Mouse (Mus musculus) neural tube, embryonic 14.5 days (tissue): Measurements from ENCODE around the gene Lrig1. TPM values are rescaled to one million over a fixed set of nuclear protein-coding genes. Genes with fewer than 3 reads are reported as not detected.

Source experiments
- ATAC-seq: fragments of 200-750 bp; cut with Nextera tagmentation; 2 replicates; pipeline ENCODE4 v1.8.0; 2017; ENCODE audit warnings: low read depth, mild to moderate bottlenecking, moderate TSS enrichment, moderate library complexity
- H3K27ac ChIP-seq: fragments of 300-500 bp; sonication (generic); 2 replicates; pipeline ENCODE4 v1.5.1; 2014; ENCODE audit warnings: low read depth, mild to moderate bottlenecking, control low read depth, low read length, moderate library complexity, mixed read lengths
- H3K27me3 ChIP-seq: fragments of 300-500 bp; sonication (generic); 2 replicates; pipeline ENCODE4 v1.6.1; 2014; ENCODE audit warnings: low read length; ENCODE audit not compliant: control insufficient read depth, insufficient read depth
- H3K36me3 ChIP-seq: fragments of 300-500 bp; sonication (generic); 2 replicates; pipeline ENCODE4 v1.6.1; 2014; ENCODE audit warnings: low read length, mixed read lengths; ENCODE audit not compliant: control insufficient read depth, insufficient read depth
- H3K4me1 ChIP-seq: fragments of 300-500 bp; sonication (generic); 2 replicates; pipeline ENCODE4 v1.6.1; 2014; ENCODE audit warnings: low read length; ENCODE audit not compliant: control insufficient read depth, insufficient read depth
- H3K4me2 ChIP-seq: fragments of 300-500 bp; sonication (generic); 2 replicates; pipeline ENCODE4 v1.6.1; 2014; ENCODE audit warnings: mild to moderate bottlenecking, low read depth, low read length, control low read depth
- H3K4me3 ChIP-seq: fragments of 300-500 bp; sonication (generic); 2 replicates; pipeline ENCODE4 v1.5.1; 2014; ENCODE audit warnings: low read depth, low read length, control low read depth, mixed read lengths
- H3K9ac ChIP-seq: fragments of 300-500 bp; sonication (generic); replicated peaks from 2 replicates; pipeline ENCODE4 v1.6.1; 2014; ENCODE audit warnings: low read depth, mild to moderate bottlenecking, control low read depth, low read length, mixed read lengths
- H3K9me3 ChIP-seq: fragments of 300-500 bp; sonication (generic); 2 replicates; pipeline ENCODE4 v1.6.1; 2016; ENCODE audit warnings: low read length; ENCODE audit not compliant: control insufficient read depth
- WGBS: fragments of 180-500 bp; shearing (Covaris S2); extraction: QIAGEN DNeasy Blood & Tissue Kit; methylation state at CpG from one replicate; pipeline ENCODE4 v1.1.7; 2014; 5-methylcytosine and 5-hydroxymethylcytosine counted together
- polyA plus RNA-seq: library from polyadenylated mRNA; unstranded; fragments of >200 nt; fragmentation: Nextera tagmentation; extraction: Ambion mirVana; gene quantifications from 2 replicates; pipeline ENCODE4 v1.2.1, GENCODE M21; 2014

The Lrig1 gene
- polyA plus RNA-seq, 1 experiment from 2014 or later, result 25.2 TPM

GRCm38 (mm10) chr6:94694481-94694880 is 5.5 kb downstream of the Lrig1 start:
- no peak overlapping the region for H3K9ac ChIP-seq
- no peaks in the 10 kb centered on the region for H3K27me3 ChIP-seq
- H3K4me3 ChIP-seq, result no peak overlapping the region
- H3K27ac ChIP-seq, result no peak overlapping the region
- H3K9me3 ChIP-seq, result no peaks in the 10 kb centered on the region
- no peaks in the 10 kb centered on the region for H3K36me3 ChIP-seq
- peaks cover 11% of the 10 kb centered on the region; the same call in 1 of the 2 replicates for H3K4me1 ChIP-seq
- ATAC-seq, result no peak
- 0% methylated on average over 1 of the region's 1 CpGs for WGBS
- peak overlapping the region; percentile 79; the same call in 1 of the 2 replicates for H3K4me2 ChIP-seq

- ATAC-seq, result no peak
- H3K36me3 ChIP-seq, result no peaks in the 10 kb centered on the region
- H3K9me3 ChIP-seq, result no peaks in the 10 kb centered on the region
- no peak overlapping the region for H3K4me3 ChIP-seq
- H3K4me1 ChIP-seq, result peaks cover 3% of the 10 kb centered on the region; the same call in 1 of the 2 replicates
- WGBS, result 72% methylated on average over 9 of the region's 9 CpGs
- H3K9ac ChIP-seq, result no peak overlapping the region
- H3K4me2 ChIP-seq, result no peak overlapping the region; the same call in 1 of the 2 replicates
- no peak overlapping the region for H3K27ac ChIP-seq
- H3K27me3 ChIP-seq, result no peaks in the 10 kb centered on the region
These were observed 6.9 kb downstream of the Lrig1 start for GRCm38 (mm10) chr6:94693091-94693490.

GRCm38 (mm10) chr6:94692003-94692402 is 8.0 kb downstream of the Lrig1 start:
- no peaks in the 10 kb centered on the region for H3K36me3 ChIP-seq
- no peak overlapping the region for H3K4me3 ChIP-seq
- H3K4me1 ChIP-seq, result peaks cover 3% of the 10 kb centered on the region; the same call in 1 of the 2 replicates
- H3K27ac ChIP-seq, result no peak overlapping the region
- WGBS, result 28% methylated on average over 2 of the region's 2 CpGs
- no peak for ATAC-seq
- H3K9me3 ChIP-seq, result no peaks in the 10 kb centered on the region
- peak overlapping the region; percentile 8; the same call in 1 of the 2 replicates for H3K4me2 ChIP-seq
- no peak overlapping the region for H3K9ac ChIP-seq
- no peaks in the 10 kb centered on the region for H3K27me3 ChIP-seq

- peaks cover 3% of the 10 kb centered on the region; the same call in 1 of the 2 replicates for H3K4me1 ChIP-seq
- H3K9ac ChIP-seq, result no peak overlapping the region
- no peaks in the 10 kb centered on the region for H3K9me3 ChIP-seq
- no peaks in the 10 kb centered on the region for H3K36me3 ChIP-seq
- no peak overlapping the region for H3K27ac ChIP-seq
- WGBS, result 78% methylated on average over 7 of the region's 7 CpGs
- H3K4me2 ChIP-seq, result no peak overlapping the region
- ATAC-seq, result no peak
- H3K4me3 ChIP-seq, result no peak overlapping the region
- no peaks in the 10 kb centered on the region for H3K27me3 ChIP-seq
These were observed 9.7 kb downstream of the Lrig1 start for GRCm38 (mm10) chr6:94690247-94690646.

- WGBS, result 65% methylated on average over 4 of the region's 4 CpGs
- H3K36me3 ChIP-seq, result no peaks in the 10 kb centered on the region
- H3K27ac ChIP-seq, result no peak overlapping the region
- no peak overlapping the region for H3K4me2 ChIP-seq
- no peaks in the 10 kb centered on the region for H3K9me3 ChIP-seq
- H3K27me3 ChIP-seq, result no peaks in the 10 kb centered on the region
- no peak overlapping the region for H3K4me3 ChIP-seq
- no peak for ATAC-seq
- no peak overlapping the region for H3K9ac ChIP-seq
- 0 out of 2 replicates have a peak, but pooled peaks cover 6% of the 10 kb centered on the region for H3K4me1 ChIP-seq
These were observed 11.2 kb downstream of the Lrig1 start for GRCm38 (mm10) chr6:94688722-94689121.

- peaks cover 9% of the 10 kb centered on the region; the same call in 1 of the 2 replicates for H3K4me1 ChIP-seq
These were observed 13.9 kb downstream of the Lrig1 start for GRCm38 (mm10) chr6:94686048-94686447.

GRCm38 (mm10) chr6:94685611-94686010 is 14.3 kb downstream of the Lrig1 start:
- Histone ChIP-seq H3K27ac (no peak overlapping the region), H3K9me3 (no peaks in the 10 kb centered on the region), H3K4me2 (no peak overlapping the region), H3K36me3 (no peaks in the 10 kb centered on the region), H3K27me3 (no peaks in the 10 kb centered on the region), H3K9ac (no peak overlapping the region), H3K4me3 (no peak overlapping the region), H3K4me1 (peaks cover 9% of the 10 kb centered on the region; the same call in 1 of the 2 replicates)
- no peak for ATAC-seq
- WGBS, result 68% methylated on average over 6 of the region's 6 CpGs

More at GRCm38 (mm10) chr6:94686048-94686447, 13.9 kb downstream of the Lrig1 start:
- Histone ChIP-seq H3K9me3 (no peaks in the 10 kb centered on the region), H3K9ac (no peak overlapping the region), H3K4me2 (no peak overlapping the region), H3K36me3 (no peaks in the 10 kb centered on the region), H3K27me3 (no peaks in the 10 kb centered on the region), H3K4me3 (no peak overlapping the region), H3K27ac (no peak overlapping the region)
- no peak for ATAC-seq
- WGBS, result 66% methylated on average over 6 of the region's 6 CpGs

GRCm38 (mm10) chr6:94684844-94685557 is 15.0 kb downstream of the Lrig1 start:
- Histone ChIP-seq H3K4me2 (no peak overlapping the region), H3K9me3 (no peaks in the 10 kb centered on the region), H3K9ac (no peak overlapping the region), H3K4me3 (no peak overlapping the region), H3K27ac (no peak overlapping the region), H3K4me1 (peaks cover 9% of the 10 kb centered on the region; the same call in 1 of the 2 replicates), H3K36me3 (no peaks in the 10 kb centered on the region), H3K27me3 (no peaks in the 10 kb centered on the region)
- no peak for ATAC-seq
- WGBS, result 54% methylated on average over 13 of the region's 13 CpGs

GRCm38 (mm10) chr6:94683701-94684100 is 16.3 kb downstream of the Lrig1 start:
- H3K27ac ChIP-seq, result no peak overlapping the region
- 71% methylated on average over 3 of the region's 3 CpGs for WGBS
- no peak overlapping the region for H3K4me3 ChIP-seq
- ATAC-seq, result no peak
- H3K9ac ChIP-seq, result no peak overlapping the region
- no peaks in the 10 kb centered on the region for H3K36me3 ChIP-seq
- no peaks in the 10 kb centered on the region for H3K27me3 ChIP-seq
- no peaks in the 10 kb centered on the region for H3K9me3 ChIP-seq
- H3K4me1 ChIP-seq, result peaks cover 6% of the 10 kb centered on the region; the same call in 1 of the 2 replicates
- H3K4me2 ChIP-seq, result no peak overlapping the region
